Comparison of ENCODE assay signal across 9 mouse cellular contexts in genomic region chr7:30665321-30665720, GRCm38 (mm10). TPM values are rescaled to one million over a fixed set of nuclear protein-coding genes. Genes with fewer than 3 reads are reported as not detected.
DNase-seq lines count a peak whose midpoint lies in the region; ATAC-seq and TF ChIP-seq lines count a peak whose summit lies in the region.
"Had no signal": no experiment of that assay in that cellular context is flagged by ENCODE, and none has a peak within 500 bp of the region (broad histone marks: within the 10 kb centered on the region; RNA-seq: fewer than 3 reads in every experiment).

No protein-coding gene starts in this region.

- ATAC-seq in erythroblast, adult 5-6 weeks (replicated peaks; ENCODE audit: low FRiP score, poor library complexity, severe bottlenecking): peak; percentile 24; the same call in 1 of the 2 replicates
- 0 out of 2 replicates have a peak, but pooled peaks have one; percentile 35 for ATAC-seq in limb, embryonic 13.5 days (ENCODE audit: low FRiP score, low read depth)
- ATAC-seq in neural tube, embryonic 15.5 days (ENCODE audit: low FRiP score): peak; percentile 79
- ATAC-seq in frontal cortex, adult (ENCODE audit: low TSS enrichment): no peak; the same call in 1 of the 2 replicates

- no peaks in the 10 kb centered on the region; the same call in 1 of the 2 replicates for H3K4me1 ChIP-seq in lung, adult 2 months (ENCODE audit: control insufficient read depth, insufficient read depth, low read length)
- peaks cover 12% of the 10 kb centered on the region for H3K4me1 ChIP-seq in limb, embryonic 13.5 days
- peaks cover 14% of the 10 kb centered on the region for H3K4me1 ChIP-seq in neural tube, embryonic 15.5 days

- peak overlapping the region; percentile 78 for H3K4me3 ChIP-seq in lung, adult 2 months (replicated peaks; ENCODE audit: extremely low read depth, low read depth, low read length)
- peak overlapping the region; percentile 74 for H3K4me3 ChIP-seq in limb, embryonic 13.5 days
- peak overlapping the region; percentile 62 for H3K4me3 ChIP-seq in neural tube, embryonic 15.5 days (replicated peaks)

- peak overlapping the region; percentile 28; the same call in 1 of the 2 replicates for H3K27ac ChIP-seq in limb, embryonic 13.5 days
- peak overlapping the region; percentile 86 for H3K27ac ChIP-seq in neural tube, embryonic 15.5 days (replicated peaks)

- peak overlapping the region; percentile 84 for H3K9ac ChIP-seq in limb, embryonic 13.5 days
- H3K9ac ChIP-seq in neural tube, embryonic 15.5 days (replicated peaks): peak overlapping the region; percentile 62

- no peaks in the 10 kb centered on the region for H3K27me3 ChIP-seq in limb, embryonic 13.5 days
- peaks cover 7% of the 10 kb centered on the region; the same call in 1 of the 2 replicates for H3K27me3 ChIP-seq in neural tube, embryonic 15.5 days (replicated peaks)

- 6% methylated on average over 11 of the region's 11 CpGs for WGBS in lung, adult 2 months
- 8% methylated on average over 11 of the region's 11 CpGs for WGBS in limb, embryonic 13.5 days
- WGBS in neural tube, embryonic 15.5 days: 2% methylated on average over 11 of the region's 11 CpGs

- no peak for TF ChIP-seq POLR2A in lung, adult 2 months (IDR thresholded peaks at IDR 0.05; ENCODE audit: borderline replicate concordance, extremely low read depth, low read depth, low read length)

- TF ChIP-seq CTCF in lung, adult 2 months (IDR thresholded peaks at IDR 0.05; ENCODE audit: insufficient read depth, low read length): no peak

- H3K4me2 ChIP-seq in limb, embryonic 13.5 days (replicated peaks): peak overlapping the region; percentile 80
- peak overlapping the region; percentile 97 for H3K4me2 ChIP-seq in neural tube, embryonic 15.5 days

- H3K36me3 ChIP-seq in limb, embryonic 13.5 days: peaks cover 16% of the 10 kb centered on the region
- H3K36me3 ChIP-seq in neural tube, embryonic 15.5 days: peaks cover 13% of the 10 kb centered on the region; the same call in 1 of the 2 replicates

- H3K9me3 ChIP-seq in limb, embryonic 13.5 days: no peaks in the 10 kb centered on the region
- H3K9me3 ChIP-seq in neural tube, embryonic 15.5 days (replicated peaks): no peaks in the 10 kb centered on the region

- peak; percentile 17 for DNase-seq in adrenal gland, postnatal 10 days
- DNase-seq in adrenal gland, postnatal 25 days: no peak
- DNase-seq in lung, adult 2 months: peak; percentile 21
- no peak for DNase-seq in lung, postnatal 14 days

RNA-seq across cellular contexts. Expression of gene Haus5, which starts 0.5 kb away (rescaled TPM):
- total RNA-seq in adrenal gland, postnatal 10 days (2021): 10 to 100 TPM; 10.5 to 12.4 TPM
- 12.6 and 13.5 TPM in 2 replicates for total RNA-seq in adrenal gland, postnatal 25 days (2021)
- polyA plus RNA-seq in lung, adult 2 months (2012; rRNA removed): 9.9 and 13.0 TPM in 2 replicates
- total RNA-seq in erythroblast, adult 5-6 weeks (2015; ENCODE audit: low replicate concordance): 1.5 and 9.2 TPM in 2 replicates
- 10.5 and 13.7 TPM in 2 replicates for total RNA-seq in erythroblast, adult 5-6 weeks (2017; ENCODE audit: low replicate concordance)
- 45.3 and 50.0 TPM in 2 replicates for polyA plus RNA-seq in limb, embryonic 13.5 days (2015; fragmentation: Nextera tagmentation; extraction: Ambion mirVana)
- 22.5 and 29.3 TPM in 2 replicates for polyA plus RNA-seq in neural tube, embryonic 15.5 days (2015; fragmentation: Nextera tagmentation; extraction: Ambion mirVana)

RNA-seq across cellular contexts. Expression of gene Pmis2, which starts 6.1 kb away (rescaled TPM):
- not detected for total RNA-seq in adrenal gland, postnatal 10 days (2021)
- total RNA-seq in adrenal gland, postnatal 25 days (2021): not detected in 2 replicates
- polyA plus RNA-seq in lung, adult 2 months (2012; rRNA removed): not detected in 2 replicates
- not detected in 2 replicates for total RNA-seq in erythroblast, adult 5-6 weeks (2015; ENCODE audit: low replicate concordance)
- not detected in 2 replicates for total RNA-seq in erythroblast, adult 5-6 weeks (2017; ENCODE audit: low replicate concordance)
- polyA plus RNA-seq in limb, embryonic 13.5 days (2015; fragmentation: Nextera tagmentation; extraction: Ambion mirVana): not detected in 2 replicates
- not detected in 2 replicates for polyA plus RNA-seq in neural tube, embryonic 15.5 days (2015; fragmentation: Nextera tagmentation; extraction: Ambion mirVana)

RNA-seq across cellular contexts. Expression of gene Rbm42, which starts 15.2 kb away (rescaled TPM):
- 10 to 100 TPM; 64.5 to 72.9 TPM for total RNA-seq in adrenal gland, postnatal 10 days (2021)
- 78.4 and 87.5 TPM in 2 replicates for total RNA-seq in adrenal gland, postnatal 25 days (2021)
- 78.0 and 79.7 TPM in 2 replicates for polyA plus RNA-seq in lung, adult 2 months (2012; rRNA removed)
- total RNA-seq in erythroblast, adult 5-6 weeks (2015; ENCODE audit: low replicate concordance): 12.3 and 22.5 TPM in 2 replicates
- total RNA-seq in erythroblast, adult 5-6 weeks (2017; ENCODE audit: low replicate concordance): 14.0 and 15.1 TPM in 2 replicates
- polyA plus RNA-seq in limb, embryonic 13.5 days (2015; fragmentation: Nextera tagmentation; extraction: Ambion mirVana): 127 and 130 TPM in 2 replicates
- polyA plus RNA-seq in neural tube, embryonic 15.5 days (2015; fragmentation: Nextera tagmentation; extraction: Ambion mirVana): 125 and 129 TPM in 2 replicates

RNA-seq across cellular contexts. Expression of gene Etv2, which starts 29.7 kb away (rescaled TPM):
- not detected for total RNA-seq in adrenal gland, postnatal 10 days (2021)
- total RNA-seq in adrenal gland, postnatal 25 days (2021): not detected in 2 replicates
- not detected in 2 replicates for polyA plus RNA-seq in lung, adult 2 months (2012; rRNA removed)
- not detected in 2 replicates for total RNA-seq in erythroblast, adult 5-6 weeks (2015; ENCODE audit: low replicate concordance)
- total RNA-seq in erythroblast, adult 5-6 weeks (2017; ENCODE audit: low replicate concordance): not detected in 2 replicates
- not detected in 2 replicates for polyA plus RNA-seq in limb, embryonic 13.5 days (2015; fragmentation: Nextera tagmentation; extraction: Ambion mirVana)
- not detected in 2 replicates for polyA plus RNA-seq in neural tube, embryonic 15.5 days (2015; fragmentation: Nextera tagmentation; extraction: Ambion mirVana)
- polyA plus RNA-seq: gonadal fat pad, adult 2 months had no signal

RNA-seq across cellular contexts. Expression of gene 2200002J24Rik, which starts 33.4 kb away (rescaled TPM):
- 1 to 10 TPM in 1 of 2 experiments, not detected in 1; 2.6 TPM for total RNA-seq in adrenal gland, postnatal 10 days (2021)
- total RNA-seq in adrenal gland, postnatal 25 days (2021): 5.5 and 11.1 TPM in 2 replicates
- polyA plus RNA-seq in lung, adult 2 months (2012; rRNA removed): not detected in 2 replicates
- not detected in 2 replicates for total RNA-seq in erythroblast, adult 5-6 weeks (2015; ENCODE audit: low replicate concordance)
- total RNA-seq in erythroblast, adult 5-6 weeks (2017; ENCODE audit: low replicate concordance): not detected in 2 replicates
- not detected in 2 replicates for polyA plus RNA-seq in limb, embryonic 13.5 days (2015; fragmentation: Nextera tagmentation; extraction: Ambion mirVana)
- polyA plus RNA-seq in neural tube, embryonic 15.5 days (2015; fragmentation: Nextera tagmentation; extraction: Ambion mirVana): 0.34 TPM in 1 of 2 replicates, not detected in the other

Comparison
In these comparisons a context has a peak if more than half of its experiments do, and no peak if none do; other contexts are left out.
1. DNase-seq: peak in adrenal gland, postnatal 10 days (single experiment) and lung, adult 2 months (single experiment); none in adrenal gland, postnatal 25 days (single experiment) and lung, postnatal 14 days (single experiment).
2. Peak in every context shown above with its lines, with median percentiles within 50 percentile points of each other: H3K4me3 ChIP-seq.